Mouse (Mus musculus) limb, embryonic 11.5 days (tissue): ENCODE data around the gene Igf1r. TPM values are rescaled to one million over a fixed set of nuclear protein-coding genes. Genes with fewer than 3 reads are reported as not detected.
A peak's percentile ranks its signal among the peaks of the same experiment; 100 is the strongest.

Experiments used
- ATAC-seq: fragments of 200-750 bp; cut with Nextera tagmentation; 2 replicates; pipeline ENCODE4 v1.8.0; 2017; ENCODE audit warnings: low read depth; ENCODE audit not compliant: insufficient number of reproducible peaks, low FRiP score, low TSS enrichment
- DNase-seq: peaks from one replicate; pipeline ENCODE4 v3.0.0-alpha.2; 2015; ENCODE audit warnings: low spot score
- H3K27ac ChIP-seq: fragments of 300-500 bp; sonication (generic); replicated peaks from 2 replicates; pipeline ENCODE4 v1.5.1; 2014; ENCODE audit warnings: low read depth, mild to moderate bottlenecking, low read length
- H3K27me3 ChIP-seq: fragments of 300-500 bp; sonication (generic); 2 replicates; pipeline ENCODE4 v1.6.1; 2014; ENCODE audit warnings: mild to moderate bottlenecking, low read length, mixed read lengths; ENCODE audit not compliant: control insufficient read depth, insufficient read depth
- H3K36me3 ChIP-seq: fragments of 300-500 bp; sonication (generic); 2 replicates; pipeline ENCODE4 v1.6.1; 2014; ENCODE audit warnings: mild to moderate bottlenecking, low read length, moderate library complexity, mixed read lengths; ENCODE audit not compliant: control insufficient read depth, insufficient read depth
- H3K4me1 ChIP-seq: fragments of 300-500 bp; sonication (generic); 2 replicates; pipeline ENCODE4 v1.6.1; 2014; ENCODE audit warnings: low read length, mixed read lengths; ENCODE audit not compliant: control insufficient read depth, insufficient read depth
- H3K4me2 ChIP-seq: fragments of 300-500 bp; sonication (generic); 2 replicates; pipeline ENCODE4 v1.6.1; 2014; ENCODE audit warnings: low read depth, mild to moderate bottlenecking, moderate library complexity; ENCODE audit not compliant: severe bottlenecking
- H3K4me3 ChIP-seq: fragments of 300-500 bp; sonication (generic); 2 replicates; pipeline ENCODE4 v1.5.1; 2014; ENCODE audit warnings: low read depth, low read length
- H3K9ac ChIP-seq: fragments of 300-500 bp; sonication (generic); 2 replicates; pipeline ENCODE4 v1.6.1; 2014; ENCODE audit warnings: mild to moderate bottlenecking, low read length
- H3K9me3 ChIP-seq: fragments of 300-500 bp; sonication (generic); 2 replicates; pipeline ENCODE4 v1.6.1; 2016; ENCODE audit warnings: low read length; ENCODE audit not compliant: control insufficient read depth
- WGBS: fragments of 180-500 bp; shearing (Covaris S2); extraction: QIAGEN DNeasy Blood & Tissue Kit; methylation state at CpG from one replicate; pipeline ENCODE4 v1.1.7; 2014; 5-methylcytosine and 5-hydroxymethylcytosine counted together
- polyA plus RNA-seq: library from polyadenylated mRNA; unstranded; fragments of >200 nt; fragmentation: Nextera tagmentation; extraction: Ambion mirVana; gene quantifications from 2 replicates; pipeline ENCODE4 v1.2.1, GENCODE M21; 2014

The Igf1r gene
- polyA plus RNA-seq, 1 experiment from 2014 or later = 29.9 TPM

DNA sequence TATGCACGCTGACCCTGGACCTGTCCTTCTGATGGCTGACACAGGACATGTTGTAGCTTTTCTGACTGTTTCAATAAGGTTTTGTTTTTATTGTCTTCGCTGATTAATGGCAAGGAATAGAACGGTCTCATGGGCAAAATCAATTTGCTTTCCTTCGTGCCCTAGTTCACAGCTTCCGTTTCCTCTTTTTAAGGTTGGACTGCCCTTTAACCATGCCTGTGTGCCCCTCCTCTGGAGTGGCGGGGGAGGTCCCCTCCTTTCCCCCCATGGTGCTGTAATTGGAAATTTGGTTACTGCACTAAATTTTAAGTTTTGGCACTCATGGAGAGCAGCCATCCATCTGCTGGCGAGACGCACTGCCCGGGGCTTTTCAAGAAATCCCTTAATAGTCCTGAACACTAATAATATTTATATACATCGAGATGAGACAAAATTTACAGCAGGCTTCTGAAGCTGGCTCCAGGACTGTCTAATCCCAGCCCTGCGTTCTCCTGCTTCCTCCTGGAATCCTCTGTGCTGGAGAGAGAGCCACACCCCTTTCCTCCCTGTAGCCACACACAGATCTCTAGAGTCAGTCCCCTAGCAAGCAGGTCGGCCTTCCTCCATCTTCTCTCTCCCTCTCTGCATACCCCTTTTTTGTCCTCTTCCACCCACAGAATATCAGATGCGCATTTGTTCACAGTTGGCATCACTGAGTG is 207.6 kb downstream of the Igf1r start:
- Histone ChIP-seq H3K4me1 (peaks cover 21% of the 10 kb centered on the region), H3K4me3 (no peak overlapping the region), H3K27me3 (no peaks in the 10 kb centered on the region), H3K27ac (no peak overlapping the region), H3K9me3 (no peaks in the 10 kb centered on the region), H3K36me3 (peaks cover 4% of the 10 kb centered on the region; the same call in 1 of the 2 replicates), H3K9ac (no peak overlapping the region), H3K4me2 (no peak overlapping the region)
- 37% methylated on average over 13 of the region's 13 CpGs for WGBS
- no peak for ATAC-seq
- no peak for DNase-seq

DNA sequence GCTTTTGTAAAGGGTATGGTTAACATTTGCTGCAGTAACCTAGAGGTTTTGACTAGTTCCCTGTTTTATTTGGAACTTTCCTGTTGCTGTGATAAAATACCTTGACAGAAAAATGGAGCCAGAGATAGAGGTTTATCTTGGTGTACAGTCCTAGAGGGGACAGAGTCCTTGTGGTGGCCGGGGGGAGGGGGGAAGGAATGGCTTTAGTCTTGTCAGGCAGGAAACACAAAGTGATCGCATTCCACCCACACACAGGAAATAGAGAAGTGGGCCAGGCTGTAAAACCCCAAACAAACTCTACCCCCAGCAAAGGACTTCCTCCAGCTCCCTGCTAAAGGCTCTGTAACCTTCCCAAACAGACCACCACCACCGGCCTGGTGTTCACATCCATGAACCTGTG is 211.4 kb downstream of the Igf1r start:
- Histone ChIP-seq H3K27ac (no peak overlapping the region), H3K4me3 (no peak overlapping the region), H3K9me3 (no peaks in the 10 kb centered on the region), H3K27me3 (no peaks in the 10 kb centered on the region), H3K36me3 (peaks cover 4% of the 10 kb centered on the region; the same call in 1 of the 2 replicates), H3K4me1 (peaks cover 21% of the 10 kb centered on the region), H3K9ac (no peak overlapping the region), H3K4me2 (no peak overlapping the region)
- WGBS = 61% methylated on average over 3 of the region's 3 CpGs
- no peak for ATAC-seq
- DNase-seq = no peak

DNA sequence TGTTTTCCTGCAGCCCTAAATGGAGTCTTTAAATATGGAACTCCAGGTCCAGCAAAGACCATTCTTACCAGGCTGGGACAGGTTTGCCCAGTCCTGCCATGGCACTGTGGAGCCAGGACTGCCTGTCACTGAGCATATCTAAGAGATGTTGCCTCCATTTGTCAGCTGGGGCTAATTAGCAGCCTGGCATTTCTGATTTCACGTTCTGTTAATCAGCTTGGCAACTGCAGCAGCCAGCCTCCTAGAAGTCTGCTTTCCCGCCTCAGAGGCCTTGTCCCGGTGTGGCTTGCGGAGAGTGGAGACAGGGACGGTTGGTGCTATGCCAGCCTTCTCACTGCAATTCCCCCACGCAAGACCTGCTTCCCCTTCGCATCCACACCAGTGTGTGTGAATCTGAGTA is 220.1 kb downstream of the Igf1r start:
- 82% methylated on average over 7 of the region's 7 CpGs for WGBS
- H3K9ac ChIP-seq = no peak overlapping the region
- H3K27me3 ChIP-seq = no peaks in the 10 kb centered on the region
- DNase-seq (no peak), ATAC-seq (no peak)
- no peak overlapping the region for H3K4me2 ChIP-seq
- no peak overlapping the region for H3K4me3 ChIP-seq
- no peak overlapping the region for H3K27ac ChIP-seq
- no peaks in the 10 kb centered on the region for H3K4me1 ChIP-seq
- H3K36me3 ChIP-seq = peaks cover 9% of the 10 kb centered on the region; the same call in 1 of the 2 replicates
- H3K9me3 ChIP-seq = no peaks in the 10 kb centered on the region

DNA sequence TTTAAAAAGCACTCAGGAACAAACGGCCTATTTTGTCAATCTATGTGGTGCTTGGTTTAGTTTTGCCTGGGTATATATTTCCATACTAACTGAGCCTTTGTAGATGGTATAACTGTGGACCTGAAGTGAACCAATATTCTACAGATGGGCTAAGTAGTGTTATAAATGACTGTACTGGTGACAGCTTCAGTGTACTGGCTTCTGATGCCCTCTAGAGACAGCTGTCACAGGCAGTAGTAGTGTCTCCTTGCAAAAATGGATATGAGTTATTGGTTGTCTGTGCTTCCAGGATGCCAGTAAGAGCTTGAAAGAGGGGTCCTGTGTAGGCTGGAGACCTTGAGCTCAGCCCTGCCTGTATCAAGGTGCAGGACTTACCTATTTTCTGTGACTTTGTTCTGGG is 227.0 kb downstream of the Igf1r start:
- ATAC-seq (no peak), DNase-seq (no peak)
- WGBS = 98% methylated on average over 1 of the region's 1 CpGs
- H3K27ac ChIP-seq = no peak overlapping the region
- no peak overlapping the region for H3K4me3 ChIP-seq
- H3K9me3 ChIP-seq = no peaks in the 10 kb centered on the region
- peaks cover 14% of the 10 kb centered on the region for H3K36me3 ChIP-seq
- H3K27me3 ChIP-seq = no peaks in the 10 kb centered on the region
- peaks cover 14% of the 10 kb centered on the region for H3K4me1 ChIP-seq
- no peak overlapping the region for H3K4me2 ChIP-seq
- H3K9ac ChIP-seq = no peak overlapping the region

DNA sequence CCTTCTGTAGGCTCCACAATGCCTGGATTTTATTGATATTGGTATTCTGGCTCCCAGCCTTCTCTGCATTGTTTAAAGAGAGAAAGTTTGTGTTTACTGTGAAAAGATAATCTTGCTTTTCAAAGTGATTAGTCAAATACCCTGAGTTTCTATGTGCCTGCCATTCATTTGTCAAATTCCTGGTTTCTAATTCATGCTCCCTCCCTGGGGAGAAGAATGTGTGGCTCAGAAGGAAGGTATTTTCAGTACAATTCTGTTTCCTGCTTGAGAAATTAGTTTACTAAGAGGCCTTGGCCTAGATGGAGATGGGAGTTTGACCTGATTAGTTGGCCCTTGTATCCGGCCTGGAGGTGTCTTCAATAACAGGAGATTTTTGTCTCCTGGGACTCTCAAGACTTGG is 228.5 kb downstream of the Igf1r start:
- Histone ChIP-seq H3K36me3 (peaks cover 18% of the 10 kb centered on the region), H3K4me1 (peaks cover 14% of the 10 kb centered on the region), H3K4me2 (no peak overlapping the region), H3K27ac (no peak overlapping the region), H3K9me3 (no peaks in the 10 kb centered on the region), H3K27me3 (no peaks in the 10 kb centered on the region), H3K4me3 (no peak overlapping the region), H3K9ac (no peak overlapping the region)
- WGBS = 91% methylated on average over 1 of the region's 1 CpGs
- DNase-seq = no peak
- no peak for ATAC-seq

DNA sequence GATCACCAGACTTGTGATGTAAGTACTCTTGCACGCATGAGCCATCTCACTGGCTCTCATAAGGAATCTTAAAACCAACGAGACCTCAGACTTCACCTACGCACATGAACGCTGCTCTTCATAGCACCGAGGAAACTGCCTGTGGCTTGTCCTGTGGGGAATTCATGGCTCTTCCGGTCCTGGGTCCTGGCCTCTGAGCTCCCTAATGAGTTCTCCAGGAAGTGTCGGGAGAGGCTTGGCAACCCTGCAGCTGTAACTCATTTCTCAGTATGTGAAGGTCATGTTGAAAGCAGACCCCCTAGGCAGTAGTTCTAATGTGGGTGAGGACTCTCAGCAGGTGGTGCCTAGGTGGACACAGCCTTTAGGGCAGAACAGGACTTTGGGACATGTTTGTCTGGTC is 229.4 kb downstream of the Igf1r start:
- H3K4me2 ChIP-seq = no peak overlapping the region
- no peaks in the 10 kb centered on the region for H3K27me3 ChIP-seq
- 34% methylated on average over 7 of the region's 7 CpGs for WGBS
- H3K4me3 ChIP-seq = no peak overlapping the region
- no peaks in the 10 kb centered on the region for H3K9me3 ChIP-seq
- 0 out of 2 replicates have a peak overlapping the region, but pooled peaks have one; percentile 30 for H3K27ac ChIP-seq
- H3K9ac ChIP-seq = no peak overlapping the region
- DNase-seq (peak; percentile 27), ATAC-seq (no peak)
- H3K4me1 ChIP-seq = peaks cover 14% of the 10 kb centered on the region
- peaks cover 17% of the 10 kb centered on the region for H3K36me3 ChIP-seq

DNA sequence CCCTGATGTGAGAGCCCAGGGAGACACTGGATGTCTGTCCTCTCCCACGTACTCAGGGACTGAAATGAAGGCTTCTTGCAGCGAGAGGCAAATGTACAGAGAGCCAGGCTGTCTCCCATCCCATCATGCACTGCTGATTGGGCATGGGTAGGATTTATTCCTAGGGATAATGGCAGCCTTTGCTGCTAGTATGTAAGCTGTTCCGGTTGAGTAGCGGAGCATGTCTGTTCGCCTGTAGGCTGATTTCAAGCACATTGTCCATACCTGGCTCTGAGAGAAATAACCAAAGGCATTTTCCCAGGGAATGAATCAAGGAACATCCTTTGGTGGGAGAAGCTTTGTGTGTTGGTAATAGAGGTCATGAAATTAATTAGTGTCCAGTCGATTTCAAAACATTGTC is 230.1 kb downstream of the Igf1r start:
- H3K9me3 ChIP-seq = no peaks in the 10 kb centered on the region

DNA sequence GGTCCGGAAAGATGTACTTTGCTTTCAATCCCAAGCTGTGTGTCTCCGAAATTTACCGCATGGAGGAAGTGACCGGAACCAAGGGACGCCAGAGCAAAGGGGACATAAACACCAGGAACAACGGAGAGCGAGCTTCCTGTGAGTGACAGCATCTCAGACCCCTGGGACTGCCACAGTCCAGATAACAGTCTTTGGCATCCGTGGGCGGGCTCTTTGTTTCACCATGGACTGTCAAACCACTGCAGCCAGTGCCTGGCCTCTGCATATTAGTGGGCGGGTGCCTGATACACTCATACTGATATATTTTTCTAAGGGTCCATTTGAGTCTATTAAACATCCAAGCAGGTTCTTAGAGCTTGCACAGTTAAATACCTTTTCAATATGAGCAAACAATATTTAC is 230.8 kb downstream of the Igf1r start:
- H3K27ac ChIP-seq = no peak overlapping the region
- no peaks in the 10 kb centered on the region for H3K9me3 ChIP-seq
- no peak overlapping the region for H3K4me3 ChIP-seq
- peaks cover 22% of the 10 kb centered on the region for H3K36me3 ChIP-seq
- no peaks in the 10 kb centered on the region for H3K27me3 ChIP-seq
- WGBS = 91% methylated on average over 10 of the region's 10 CpGs
- ATAC-seq = no peak
- H3K4me1 ChIP-seq = peaks cover 14% of the 10 kb centered on the region
- no peak overlapping the region for H3K9ac ChIP-seq
- no peak overlapping the region for H3K4me2 ChIP-seq
- DNase-seq = no peak

More for the DNA sequence above, 230.1 kb downstream of the Igf1r start:
- DNase-seq (no peak), ATAC-seq (no peak)
- Histone ChIP-seq H3K27me3 (no peaks in the 10 kb centered on the region), H3K4me2 (no peak overlapping the region), H3K27ac (0 out of 2 replicates have a peak overlapping the region, but pooled peaks have one; percentile 36), H3K36me3 (peaks cover 19% of the 10 kb centered on the region), H3K4me3 (no peak overlapping the region), H3K9ac (no peak overlapping the region), H3K4me1 (peaks cover 14% of the 10 kb centered on the region)
- WGBS = 93% methylated on average over 6 of the region's 6 CpGs

DNA sequence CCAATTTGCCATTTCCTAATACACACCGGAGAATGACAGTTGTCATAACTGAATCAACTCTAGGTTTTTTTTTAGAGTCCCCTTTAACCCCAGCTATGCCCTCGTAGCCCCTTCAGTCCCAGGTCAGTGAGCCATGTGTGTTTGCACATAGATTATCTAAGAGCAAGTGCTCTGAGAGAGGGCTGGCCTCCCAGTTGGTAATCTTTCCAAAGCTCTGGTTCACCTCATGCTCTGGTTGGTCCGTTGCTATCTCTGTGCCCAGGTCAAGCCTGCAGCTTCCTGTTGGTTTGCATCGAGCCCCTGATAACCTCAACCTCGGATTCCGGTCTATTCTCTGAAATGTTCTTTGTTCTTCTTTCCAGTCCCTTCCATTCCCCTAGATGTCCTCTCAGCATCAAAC is 236.6 kb downstream of the Igf1r start:
- DNase-seq = no peak
- Histone ChIP-seq H3K4me3 (no peak overlapping the region), H3K27ac (no peak overlapping the region), H3K27me3 (no peaks in the 10 kb centered on the region), H3K9me3 (no peaks in the 10 kb centered on the region), H3K4me2 (no peak overlapping the region), H3K9ac (no peak overlapping the region), H3K36me3 (peaks cover 30% of the 10 kb centered on the region), H3K4me1 (no peaks in the 10 kb centered on the region)
- WGBS = 91% methylated on average over 6 of the region's 6 CpGs
- no peak for ATAC-seq
